Mouse (Mus musculus) lung, embryonic 14.5 days (tissue): Measurements from ENCODE around the gene Setd1b. TPM values are rescaled to one million over a fixed set of nuclear protein-coding genes. Genes with fewer than 3 reads are reported as not detected.

Source experiments
- polyA plus RNA-seq: library from polyadenylated mRNA; unstranded; fragments of >200 nt; fragmentation: Nextera tagmentation; extraction: Ambion mirVana; gene quantifications from 2 replicates; pipeline ENCODE4 v1.2.1, GENCODE M21; 2014

Setd1b gene
- polyA plus RNA-seq, 1 experiment from 2014 or later, result 12.1 TPM

Other genes starting within 250 kb of the Setd1b start
- gene Kdm2b, start 152.4 kb upstream of the Setd1b start, polyA plus RNA-seq, result 38.5 and 46.7 TPM in 2 replicates
- gene Orai1, start 127.1 kb upstream of the Setd1b start, polyA plus RNA-seq, result 16.8 and 18.2 TPM in 2 replicates
- gene Morn3, start 95.2 kb upstream of the Setd1b start, polyA plus RNA-seq, result 0.72 TPM in 1 of 2 replicates, not detected in the other
- 8.2 and 10.0 TPM in 2 replicates for gene Tmem120b, start 73.8 kb upstream of the Setd1b start, polyA plus RNA-seq
- 2.4 and 2.5 TPM in 2 replicates for gene Rhof, start 9.5 kb upstream of the Setd1b start, polyA plus RNA-seq
- 70.9 and 81.7 TPM in 2 replicates for gene Psmd9, start 27.2 kb downstream of the Setd1b start, polyA plus RNA-seq
- gene Hpd, start 40.5 kb downstream of the Setd1b start, polyA plus RNA-seq, result not detected in 2 replicates
- 0.57 and 0.78 TPM in 2 replicates for gene Wdr66, start 109.9 kb downstream of the Setd1b start, polyA plus RNA-seq
- gene Bcl7a, start 201.6 kb downstream of the Setd1b start, polyA plus RNA-seq, result 24.9 and 25.0 TPM in 2 replicates